Mouse (Mus musculus) WW6 (cell line): ENCODE results near the gene Casp6.

Source experiments
- DNase-seq: peaks from one replicate; pipeline ENCODE4 v3.0.0-alpha.2; 2013; ENCODE audit warnings: low read depth, low spot score

Casp6 gene

DNA sequence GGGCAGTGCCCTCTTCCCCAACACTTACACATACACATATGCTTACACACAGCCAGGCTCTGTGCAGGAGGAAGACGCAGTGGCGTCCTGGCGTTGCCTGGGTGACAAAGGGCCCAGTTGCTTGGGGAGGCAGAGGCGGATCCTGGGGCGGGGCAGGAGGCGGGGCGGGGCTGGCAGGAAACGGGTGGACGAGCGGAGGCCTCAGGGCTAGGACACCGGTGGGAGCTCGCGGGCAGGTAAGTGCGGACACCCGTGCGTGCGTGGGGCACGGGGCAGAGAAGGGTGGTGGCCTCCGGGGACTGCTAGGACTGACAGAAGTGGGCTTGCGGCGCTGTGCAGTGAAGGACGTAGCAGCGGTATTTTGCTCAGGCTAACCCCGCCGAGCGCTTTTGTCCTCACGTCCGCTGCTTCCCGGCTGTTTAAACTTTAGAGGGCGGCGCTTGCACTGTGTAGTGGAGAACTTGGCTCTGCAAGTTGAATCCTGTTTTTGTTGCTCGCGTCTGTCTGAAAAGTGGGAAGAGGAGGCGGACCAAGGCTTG is at the start of gene Casp6:
Gene Casp6, plus strand, starts transcription at position 155 of the 539 bp plus-strand sequence.
- no peak for DNase-seq

DNA sequence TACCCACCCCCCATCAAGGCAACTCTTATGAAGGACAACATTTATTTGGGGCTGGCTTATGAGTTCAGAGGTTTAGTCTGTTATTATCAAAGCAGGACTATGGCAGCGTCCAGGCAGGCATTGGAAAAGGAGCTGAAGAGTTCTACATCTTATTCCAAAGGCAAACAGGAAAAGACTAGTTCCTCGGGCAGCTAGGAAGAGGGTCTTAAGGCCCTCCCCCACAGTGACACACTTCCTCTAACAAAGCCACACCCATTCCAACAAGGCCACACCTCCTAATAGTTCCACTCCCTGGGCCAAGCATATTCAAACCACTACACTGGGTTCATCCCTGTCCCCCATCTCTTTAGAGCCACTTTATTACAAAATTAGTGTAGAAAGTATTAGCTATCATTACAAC is 38.6 kb upstream of the Casp6 start:
- no peak for DNase-seq

DNA sequence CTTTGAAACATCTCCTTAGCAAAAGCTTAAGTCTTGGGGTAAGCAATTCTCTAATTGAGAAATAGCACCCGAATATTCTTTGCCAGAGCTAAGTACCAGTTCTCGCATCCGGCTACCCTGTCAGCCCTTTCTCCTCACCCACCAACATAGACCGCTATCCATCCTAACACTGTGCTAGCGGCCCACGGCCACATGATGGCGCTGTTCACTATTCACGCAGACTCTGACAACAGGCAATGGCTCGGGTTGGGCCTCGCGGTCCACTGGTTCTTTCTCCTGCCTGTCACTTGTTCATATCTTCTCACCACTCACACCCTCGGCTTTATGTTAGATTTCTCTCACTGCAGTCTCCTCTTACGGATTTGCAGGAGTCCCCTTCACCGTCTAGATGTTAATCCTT is 37.5 kb upstream of the Casp6 start:
- no peak for DNase-seq

DNA sequence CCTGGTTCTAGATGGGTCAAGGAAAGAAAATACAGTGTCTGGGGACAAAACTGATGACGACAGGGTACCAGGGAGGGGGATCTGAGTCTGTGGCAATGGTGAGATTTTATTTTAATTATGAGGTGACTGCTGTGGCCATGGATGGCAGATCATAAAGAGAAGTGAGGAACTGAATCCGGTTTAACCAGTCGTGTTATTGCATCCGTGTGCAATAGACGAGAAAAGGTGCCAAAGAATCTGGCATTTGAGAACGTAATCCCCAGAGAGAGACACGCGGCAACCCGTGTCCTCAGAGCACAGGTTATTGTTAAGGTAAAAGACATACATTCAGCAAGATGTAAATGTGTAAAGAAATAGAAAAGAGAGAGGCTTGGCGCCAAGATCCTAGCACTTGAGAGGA is 23.9 kb upstream of the Casp6 start:
- no peak for DNase-seq

DNA sequence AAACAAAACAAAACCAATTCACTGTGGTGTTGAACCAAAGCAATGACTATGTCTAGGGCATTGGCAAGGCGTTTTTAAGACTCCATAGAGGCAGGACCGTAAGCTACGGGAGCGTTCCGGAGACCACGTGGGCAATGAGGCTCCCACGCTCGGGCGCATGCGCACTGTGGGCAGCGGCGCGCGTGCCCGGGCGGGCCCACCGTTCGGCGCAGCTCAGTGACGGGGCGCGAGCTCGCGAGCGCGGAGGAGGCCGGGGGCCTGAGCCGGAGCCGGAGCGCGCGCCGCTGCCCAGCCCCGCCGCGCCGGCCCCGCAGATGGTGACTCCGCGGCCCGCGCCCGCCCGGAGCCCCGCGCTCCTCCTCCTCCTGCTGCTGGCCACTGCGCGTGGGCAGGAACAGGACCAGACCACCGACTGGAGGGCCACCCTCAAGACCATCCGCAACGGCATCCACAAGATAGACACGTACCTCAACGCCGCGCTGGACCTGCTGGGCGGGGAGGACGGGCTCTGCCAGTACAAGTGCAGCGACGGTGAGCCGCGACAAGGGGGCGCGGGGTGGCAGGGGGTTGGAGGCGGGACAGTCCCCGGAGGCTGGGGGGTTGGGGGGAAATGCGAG is 22.7 kb upstream of the Casp6 start, which contains the start of gene Pla2g12a:
Gene Pla2g12a, plus strand, starts transcription at position 202 of the 617 bp plus-strand sequence.
- no peak for DNase-seq

DNA sequence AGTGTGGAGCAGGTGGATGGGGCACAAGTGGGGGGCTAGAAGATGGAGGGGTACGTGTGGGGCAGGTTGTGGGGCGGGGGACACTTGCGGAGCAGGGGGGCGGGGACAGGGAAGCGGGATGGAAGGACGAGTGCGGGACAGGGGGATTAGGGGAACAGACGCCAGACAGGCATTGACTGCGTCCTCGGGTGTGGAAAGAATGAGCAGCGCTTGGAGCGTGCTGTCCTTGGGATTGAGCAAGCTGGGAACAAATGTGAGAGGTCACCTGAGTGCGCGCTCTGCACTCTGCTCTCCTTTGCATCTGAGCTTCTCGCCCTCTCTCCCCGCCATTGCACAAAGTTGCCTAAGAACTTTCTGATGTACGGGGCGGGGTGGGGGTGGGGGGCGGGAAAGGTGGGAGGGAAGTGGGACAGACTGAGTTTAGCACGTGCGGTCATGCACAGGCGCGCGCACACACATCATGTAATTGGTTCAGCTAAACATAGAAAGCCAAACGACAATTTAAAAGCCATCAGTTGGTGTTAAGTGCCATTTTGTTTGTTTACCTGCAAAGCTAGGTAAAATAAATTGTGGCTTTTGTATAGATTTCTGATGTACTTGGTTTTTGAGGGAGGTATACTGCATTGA is 22.0 kb upstream of the Casp6 start:
- no peak for DNase-seq

DNA sequence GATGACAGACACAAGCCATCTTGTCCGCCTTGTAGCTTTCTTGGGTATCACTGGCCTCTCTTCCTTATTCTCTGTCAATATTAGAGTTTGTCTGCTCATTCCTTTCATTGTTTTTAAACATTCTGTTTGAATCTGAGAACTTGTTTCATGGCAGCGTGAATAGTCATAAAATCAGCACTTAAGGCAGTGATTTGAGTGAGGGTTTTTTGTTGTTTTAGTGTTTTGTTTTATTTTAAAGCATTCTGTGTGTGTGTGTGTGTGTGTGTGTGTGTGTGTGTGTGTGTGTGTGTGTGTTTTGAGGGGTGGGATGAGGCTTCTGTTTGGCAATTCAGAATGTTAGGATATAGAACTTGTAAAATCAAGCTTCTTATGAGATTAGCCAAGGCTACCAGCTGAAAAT is 21.3 kb upstream of the Casp6 start:
- no peak for DNase-seq

DNA sequence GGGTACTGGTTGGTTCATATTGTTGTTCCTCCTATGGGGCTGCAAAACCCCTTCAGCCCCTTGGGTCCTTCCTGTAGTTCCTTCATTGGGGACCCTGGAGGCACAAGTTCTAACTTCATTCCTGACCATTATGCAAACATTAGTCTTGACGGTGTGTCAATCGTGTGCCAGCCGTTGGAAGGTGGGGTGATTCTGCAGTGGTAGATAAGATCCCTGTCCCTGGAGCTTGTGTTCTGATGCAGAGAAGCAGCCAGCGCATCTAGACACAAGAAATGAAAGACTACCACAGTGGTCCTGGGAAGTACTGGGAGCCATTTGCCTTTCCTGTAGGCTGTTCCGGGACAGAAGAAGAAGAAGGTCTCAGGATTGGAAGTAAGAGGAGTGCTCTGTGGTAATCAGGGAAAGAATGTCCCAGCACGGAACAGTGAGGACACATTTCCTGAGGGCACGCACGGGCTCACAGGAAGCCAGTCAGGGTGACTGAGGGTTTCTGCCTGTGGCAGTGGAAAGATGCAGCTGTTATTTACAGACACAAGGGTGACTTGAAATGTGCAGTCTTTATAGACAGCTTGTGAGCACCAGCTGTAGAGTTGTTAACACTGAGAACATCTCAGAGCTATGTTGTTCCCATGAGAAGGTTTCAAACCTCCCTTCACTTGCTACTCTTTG is 20.2 kb upstream of the Casp6 start:
- DNase-seq, result no peak

DNA sequence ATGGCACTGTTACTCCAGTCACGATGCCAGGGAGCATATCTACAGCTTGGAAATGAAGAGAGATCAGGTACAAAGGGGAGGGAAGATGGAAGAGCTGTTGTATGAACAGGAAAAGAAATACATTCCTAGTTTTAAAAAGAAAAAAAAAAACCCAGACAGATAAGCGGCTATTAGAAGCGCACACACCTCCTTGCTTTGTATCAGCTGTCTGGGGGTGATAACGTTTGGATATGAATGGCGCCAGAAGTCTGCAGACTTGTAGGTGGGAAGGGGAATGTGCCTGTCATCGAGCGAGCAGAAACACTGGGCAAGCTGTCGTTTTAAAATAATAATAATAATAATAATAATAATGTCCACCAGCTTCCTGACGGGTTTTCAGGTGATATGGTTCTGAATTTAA is 15.6 kb upstream of the Casp6 start:
- DNase-seq, result no peak

DNA sequence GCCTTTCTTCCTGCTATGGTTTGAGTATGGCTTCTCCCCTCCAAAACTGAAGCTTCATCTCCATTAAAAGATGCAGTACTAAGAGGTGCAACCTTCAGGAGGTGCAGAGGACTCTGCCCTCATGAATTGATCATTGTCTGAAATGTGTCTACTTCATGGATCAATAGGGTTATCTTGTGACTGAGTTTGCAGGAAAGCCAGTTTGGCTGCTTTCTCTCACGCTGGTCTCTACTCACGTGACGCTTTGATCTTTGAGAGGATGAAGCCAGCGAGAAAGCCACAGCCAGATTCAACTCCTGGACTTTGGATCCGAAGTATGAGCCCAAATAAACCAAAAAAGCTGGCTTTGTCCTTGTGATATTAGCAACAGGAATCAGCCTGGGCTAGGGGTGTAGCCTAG is 14.8 kb upstream of the Casp6 start:
- DNase-seq, result no peak

DNA sequence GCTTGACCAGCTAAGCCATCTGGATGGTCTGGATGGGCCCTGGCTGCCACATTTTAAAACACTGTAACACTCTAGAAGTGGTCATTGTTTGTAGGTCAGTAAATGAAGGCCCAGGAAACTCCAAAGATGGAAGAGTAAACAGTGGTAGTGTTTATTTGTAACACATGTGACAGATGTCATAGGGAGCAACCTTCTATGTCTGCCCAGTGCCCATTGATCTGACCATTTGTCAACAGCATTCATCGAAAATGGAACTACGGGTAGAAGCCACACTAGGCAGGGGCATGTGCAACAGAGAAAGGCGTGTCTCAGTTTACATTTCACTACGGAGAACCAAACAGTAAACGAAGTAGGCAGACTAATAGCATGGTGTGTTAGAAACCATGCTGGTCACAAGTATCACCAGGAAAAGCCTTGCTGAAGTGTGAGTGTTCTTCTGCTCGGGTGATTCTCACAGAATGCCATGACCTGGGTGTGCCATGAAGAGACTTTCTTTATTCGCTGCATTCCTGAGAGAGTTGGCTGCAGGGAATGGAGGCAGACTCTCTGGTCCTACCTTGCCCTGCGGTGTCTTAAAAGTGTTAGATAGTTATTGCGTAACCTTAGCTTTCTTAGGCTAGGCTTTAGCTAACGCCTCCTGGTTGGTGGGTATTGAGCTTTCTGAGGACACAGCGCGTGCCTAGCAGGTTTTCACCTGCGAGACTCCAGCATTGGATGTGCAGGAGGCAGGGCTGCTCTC is 13.3 kb upstream of the Casp6 start:
- no peak for DNase-seq

DNA sequence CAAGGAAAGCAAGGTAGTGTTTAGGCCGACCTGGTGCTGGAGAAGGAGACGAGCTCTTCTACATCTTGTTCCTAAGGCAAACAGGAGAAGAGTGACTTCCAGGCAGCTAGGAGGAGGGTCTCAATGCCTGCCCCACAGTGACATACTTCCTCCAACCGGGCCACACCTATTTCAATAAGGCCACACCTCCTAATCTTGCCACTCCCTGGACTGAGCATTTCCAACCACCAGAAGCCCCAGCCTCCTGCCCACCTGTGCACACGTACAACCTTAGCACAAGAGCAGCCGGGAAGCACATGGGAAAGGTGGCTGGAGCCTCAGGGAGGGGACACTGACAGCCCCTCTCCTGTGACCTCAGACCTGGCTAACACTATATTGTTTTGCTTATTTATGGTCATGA is 9.2 kb upstream of the Casp6 start:
- no peak for DNase-seq

DNA sequence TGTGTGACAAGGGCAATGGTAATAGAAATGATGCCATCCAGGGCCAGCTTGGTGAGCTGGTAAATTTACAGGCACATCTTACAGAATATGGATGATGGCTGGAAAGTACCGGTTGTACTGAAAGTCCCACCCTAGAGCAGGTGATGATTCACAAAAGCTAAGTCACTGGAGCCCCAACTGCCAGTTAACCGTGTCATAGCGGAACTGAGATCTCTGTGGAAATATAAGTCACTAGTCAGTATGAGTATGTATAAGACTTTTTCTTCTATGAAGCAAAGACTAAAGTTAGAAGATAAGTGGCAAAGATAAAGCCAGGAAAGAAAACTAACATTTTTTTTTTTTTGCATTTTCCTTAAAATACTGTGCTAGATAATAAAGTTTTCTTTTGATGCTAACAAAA is 8.1 kb upstream of the Casp6 start:
- no peak for DNase-seq

DNA sequence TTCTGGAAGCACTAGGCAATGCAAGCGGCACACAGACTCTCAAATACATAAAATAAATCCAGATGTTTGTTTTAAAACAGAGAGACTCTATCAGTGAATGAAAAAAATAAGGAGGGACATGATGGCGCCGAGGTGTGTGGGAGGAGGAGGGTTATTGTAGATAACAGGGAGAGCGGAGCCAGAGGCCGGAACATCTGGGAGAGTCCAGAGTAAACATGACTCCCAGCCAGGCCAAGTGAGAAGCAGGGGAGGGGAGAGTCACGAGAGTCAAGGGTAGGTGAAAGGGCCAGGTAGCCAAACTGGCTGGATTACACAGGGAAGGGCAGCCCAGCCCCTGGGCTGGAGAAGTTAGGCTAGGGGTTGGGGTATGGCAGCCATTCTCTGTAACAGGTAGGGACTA is 4.6 kb upstream of the Casp6 start:
- no peak for DNase-seq

DNA sequence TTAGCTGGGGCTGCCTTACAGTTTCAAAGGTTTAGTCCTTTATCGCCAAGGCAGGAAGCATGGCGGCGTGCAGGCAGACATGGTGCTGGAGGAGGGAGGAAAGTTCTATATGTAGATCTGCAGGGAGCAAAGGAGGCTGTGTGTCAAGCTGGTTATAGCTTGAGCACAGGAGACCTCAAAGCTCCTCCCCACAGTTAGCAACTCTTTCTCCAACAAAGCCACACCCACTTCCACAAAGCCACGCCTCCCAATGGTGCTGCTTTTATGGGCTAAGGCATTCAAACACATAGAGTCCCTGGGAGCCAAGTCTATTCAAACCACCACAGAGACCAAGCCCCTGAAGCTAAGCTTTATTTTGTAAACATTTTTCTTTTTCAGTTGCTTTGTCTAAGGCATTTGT is 2.3 kb upstream of the Casp6 start:
- DNase-seq, result no peak

DNA sequence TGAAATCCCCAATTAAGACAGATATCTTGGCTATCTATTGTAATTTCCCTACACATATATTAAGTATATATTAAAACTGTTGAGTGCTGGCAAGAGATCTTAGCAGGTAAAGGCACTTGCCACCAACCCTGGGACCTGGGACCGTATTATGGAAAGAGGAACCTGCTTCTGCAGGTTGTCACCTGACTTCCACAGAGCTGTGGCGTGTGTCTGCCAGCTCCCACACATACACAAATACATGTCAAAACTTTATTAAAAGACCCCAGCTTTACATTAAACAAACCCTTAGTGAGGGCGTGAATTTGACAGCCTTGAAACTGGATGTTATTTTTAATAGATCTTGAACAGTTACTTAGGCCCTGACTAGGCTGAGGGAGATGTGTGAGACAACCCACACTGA is 2.1 kb downstream of the Casp6 start:
- no peak for DNase-seq

DNA sequence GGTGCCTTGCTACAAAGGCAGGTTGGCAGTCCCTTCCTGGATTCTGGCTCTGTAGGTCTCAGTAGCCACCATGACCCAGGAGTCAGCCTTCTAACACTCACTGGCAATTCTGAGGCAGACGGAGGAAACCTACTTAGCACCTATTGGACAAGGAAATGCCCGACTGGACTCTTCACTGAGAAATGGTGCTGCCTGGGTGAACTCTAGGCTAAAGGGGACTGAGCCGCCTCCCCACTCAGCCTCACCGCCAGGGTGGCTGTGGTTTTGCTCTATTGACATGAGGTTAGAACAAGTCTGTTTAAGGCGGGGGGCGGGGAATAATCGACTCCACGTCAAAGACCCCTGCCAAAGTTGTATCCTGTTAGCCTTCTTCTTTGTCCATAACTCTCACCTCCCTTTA is 2.6 kb downstream of the Casp6 start:
- no peak for DNase-seq

DNA sequence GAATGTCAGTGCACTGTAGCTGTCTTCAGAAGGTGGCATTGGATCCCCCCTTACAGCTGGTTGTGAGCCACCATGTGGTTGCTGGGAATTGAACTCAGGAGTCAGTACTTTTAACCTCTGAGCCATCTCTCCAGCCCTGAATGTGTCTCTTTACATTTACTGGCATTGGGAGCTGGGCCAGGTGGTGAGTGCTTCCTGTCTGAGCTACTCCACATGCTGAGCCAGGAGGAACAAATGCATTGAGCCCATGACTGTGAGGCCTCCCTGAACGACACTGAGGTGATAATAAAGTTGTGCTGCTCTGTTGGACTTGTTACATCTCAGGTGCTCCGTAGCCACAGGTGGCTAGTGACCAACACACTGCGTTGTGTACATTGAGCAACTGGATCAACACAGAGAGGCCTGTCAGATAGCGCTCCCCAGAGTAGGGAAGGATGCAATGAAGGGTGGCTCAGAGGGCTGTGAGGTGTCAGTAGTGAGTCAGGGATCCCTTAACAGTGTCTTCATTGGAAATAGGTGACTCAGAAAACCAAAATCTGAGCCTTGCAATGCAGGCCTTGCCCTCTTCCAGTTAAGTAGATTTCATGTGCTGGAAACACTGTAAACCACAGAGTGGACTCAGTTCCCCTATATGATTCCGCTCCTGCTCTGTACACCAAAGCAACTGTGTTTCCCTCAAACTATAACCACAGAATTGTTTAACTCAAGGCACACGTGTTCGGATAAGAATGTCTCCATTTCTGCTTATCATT is 3.3 kb downstream of the Casp6 start:
- no peak for DNase-seq

DNA sequence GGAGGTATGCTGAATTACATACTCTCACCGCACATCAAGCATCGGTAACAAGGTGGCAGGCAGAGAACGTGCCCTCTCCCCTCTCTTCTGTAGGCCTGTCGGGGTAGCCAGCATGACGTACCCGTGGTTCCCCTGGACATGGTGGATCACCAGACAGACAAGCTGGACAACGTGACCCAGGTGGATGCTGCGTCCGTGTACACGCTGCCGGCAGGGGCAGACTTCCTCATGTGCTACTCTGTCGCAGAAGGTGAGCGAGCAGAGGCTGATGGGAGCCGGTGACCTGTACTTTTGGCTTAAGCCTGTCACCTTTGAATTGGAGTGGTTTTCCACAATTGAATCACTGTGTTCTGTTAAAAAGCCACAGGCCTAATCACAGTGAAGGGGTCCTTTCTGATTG is 10.8 kb downstream of the Casp6 start:
- DNase-seq, result no peak

DNA sequence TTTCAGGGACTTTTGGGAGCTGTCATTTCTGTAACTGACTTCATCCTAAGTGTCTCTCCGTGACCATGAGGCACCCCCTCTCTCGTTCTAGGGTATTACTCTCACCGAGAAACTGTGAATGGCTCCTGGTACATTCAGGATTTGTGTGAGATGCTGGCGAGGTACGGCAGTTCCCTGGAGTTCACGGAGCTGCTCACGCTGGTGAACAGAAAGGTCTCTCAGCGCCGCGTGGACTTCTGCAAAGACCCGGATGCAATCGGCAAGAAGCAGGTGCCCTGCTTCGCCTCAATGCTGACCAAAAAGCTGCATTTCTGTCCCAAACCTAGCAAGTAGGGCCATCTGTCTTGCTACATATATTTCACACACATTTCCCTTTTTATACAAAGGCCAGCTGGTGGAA is 12.0 kb downstream of the Casp6 start:
- no peak for DNase-seq

DNA sequence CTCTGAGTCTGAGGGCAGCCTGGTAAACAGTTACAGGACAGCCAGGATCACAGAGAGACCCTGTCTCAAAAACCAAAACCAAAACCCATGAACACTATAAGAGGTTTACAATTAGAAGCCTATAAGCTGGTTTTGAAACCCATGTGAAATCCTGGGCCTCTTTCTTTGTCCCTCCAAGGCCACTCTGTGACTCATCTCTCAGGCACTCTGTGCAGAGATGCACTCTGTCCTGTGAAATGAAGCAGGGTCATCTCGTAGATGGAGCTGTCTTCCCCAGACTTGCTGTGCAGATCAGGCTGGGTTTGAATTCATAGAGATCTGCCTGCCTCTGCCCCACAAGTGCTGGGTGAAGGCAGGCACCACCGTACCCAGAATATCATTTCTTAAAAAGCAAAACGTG is 16.2 kb downstream of the Casp6 start:
- DNase-seq, result no peak

DNA sequence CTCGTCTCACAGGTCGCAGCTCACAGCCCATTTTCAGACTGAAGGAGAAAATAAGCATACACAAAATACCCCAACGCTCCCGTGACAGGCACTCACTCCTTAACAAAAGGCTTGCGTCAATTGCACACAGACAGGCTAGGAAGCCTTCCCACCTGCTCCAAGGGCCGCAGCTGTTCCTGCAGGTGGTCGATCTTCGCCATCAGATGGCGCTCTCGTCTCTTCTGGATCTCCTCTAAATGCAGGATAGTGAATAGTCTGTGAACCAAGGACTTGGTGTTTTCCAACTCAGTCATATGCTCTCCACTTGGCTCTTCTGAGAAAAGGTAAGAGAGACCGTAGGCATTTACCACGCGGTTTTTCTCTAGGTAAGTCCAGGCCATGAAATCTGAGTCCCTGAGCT is 17.2 kb downstream of the Casp6 start:
- DNase-seq, result peak; percentile 46
